8 mouse cellular contexts compared by ENCODE assay signal in genomic region chr2:174008350-174009218, GRCm38 (mm10).
DNase-seq lines count a peak whose midpoint lies in the region; ATAC-seq lines count a peak whose summit lies in the region.

No protein-coding gene starts in this region.

- H3K4me3 ChIP-seq in forebrain, embryonic 16.5 days (replicated peaks; ENCODE audit: low read length): no peak overlapping the region
- H3K4me3 ChIP-seq in limb, embryonic 13.5 days: no peak overlapping the region

- no peaks in the 10 kb centered on the region for H3K27me3 ChIP-seq in forebrain, embryonic 16.5 days (replicated peaks; ENCODE audit: control insufficient read depth, insufficient read depth, low read length)
- H3K27me3 ChIP-seq in limb, embryonic 13.5 days: no peaks in the 10 kb centered on the region

- peaks cover 7% of the 10 kb centered on the region for H3K4me1 ChIP-seq in forebrain, embryonic 16.5 days (replicated peaks; ENCODE audit: control insufficient read depth, insufficient read depth, low read length)
- peaks cover 30% of the 10 kb centered on the region for H3K4me1 ChIP-seq in limb, embryonic 13.5 days

- 22% methylated on average over 19 of the region's 19 CpGs for WGBS in forebrain, embryonic 16.5 days
- WGBS in limb, embryonic 13.5 days: 32% methylated on average over 19 of the region's 19 CpGs

- H3K27ac ChIP-seq in forebrain, embryonic 16.5 days (ENCODE audit: low read length): no peak overlapping the region
- peak overlapping the region; percentile 73 for H3K27ac ChIP-seq in limb, embryonic 13.5 days

- H3K36me3 ChIP-seq in forebrain, embryonic 16.5 days (ENCODE audit: control insufficient read depth, insufficient read depth): no peaks in the 10 kb centered on the region
- no peaks in the 10 kb centered on the region for H3K36me3 ChIP-seq in limb, embryonic 13.5 days

- peak; percentile 77 for ATAC-seq in forebrain, embryonic 16.5 days
- ATAC-seq in limb, embryonic 13.5 days (ENCODE audit: low FRiP score, low read depth): peak; percentile 29; the same call in 1 of the 2 replicates
- ATAC-seq in monocyte, adult 5-6 weeks (replicated peaks; ENCODE audit: insufficient number of reproducible peaks, low FRiP score, low TSS enrichment, poor library complexity, severe bottlenecking): no peak

- no peak overlapping the region for H3K4me2 ChIP-seq in forebrain, embryonic 16.5 days (ENCODE audit: low read length)
- H3K4me2 ChIP-seq in limb, embryonic 13.5 days (replicated peaks): peak overlapping the region; percentile 31; the same call in 1 of the 2 replicates

- DNase-seq in lung, postnatal 10 days: peak; percentile 19
- no peak for DNase-seq in lung, postnatal 4 days
- peak; percentile 70 to 79 for DNase-seq in urinary bladder, postnatal 4 days (ENCODE audit: low spot score in 2 of 2)
- no peak for DNase-seq in frontal cortex, postnatal 36 days (ENCODE audit: low spot score in 2 of 2)
- DNase-seq in thymus, postnatal 0 days (ENCODE audit: low spot score): no peak

- peaks cover 5% of the 10 kb centered on the region; the same call in 1 of the 2 replicates for H3K9me3 ChIP-seq in forebrain, embryonic 16.5 days (ENCODE audit: control insufficient read depth, low read length)
- peaks cover 11% of the 10 kb centered on the region for H3K9me3 ChIP-seq in limb, embryonic 13.5 days

- H3K9ac ChIP-seq in forebrain, embryonic 16.5 days (replicated peaks; ENCODE audit: low read depth, low read length): no peak overlapping the region
- H3K9ac ChIP-seq in limb, embryonic 13.5 days: peak overlapping the region; percentile 8; the same call in 1 of the 2 replicates

Comparison
In these comparisons a context has a peak if more than half of its experiments do, and no peak if none do; other contexts are left out.
1. DNase-seq: peak in lung, postnatal 10 days (single experiment) and urinary bladder, postnatal 4 days (2 of 2); none in lung, postnatal 4 days (0 of 2), frontal cortex, postnatal 36 days (0 of 2) and thymus, postnatal 0 days (single experiment).